Mouse (Mus musculus) spleen, adult 10 weeks (tissue): ENCODE results near the gene Ddx56. TPM values are rescaled to one million over a fixed set of nuclear protein-coding genes. Genes with fewer than 3 reads are reported as not detected.

Experiments used
- polyA plus RNA-seq: library from polyadenylated mRNA; stranded (reverse); fragments of 350-450 nt; fragmentation: Illumina TruSeq; extraction: RNeasy Lipid Tissue Mini Kit (QIAGEN cat#74804); gene quantifications from one replicate; pipeline ENCODE4 v1.2.3, GENCODE M21; 2015; ENCODE audit warnings: low replicate concordance; ENCODE audit not compliant: insufficient read depth

The Ddx56 gene
- polyA plus RNA-seq = 30.7 TPM

GRCm38 (mm10) chr11:6267320-6268254 lies at the start of gene Ddx56:
Ddx56 (minus strand) TSS chr11:6267772.

GRCm38 (mm10) chr11:6291401-6292115 lies 24.0 kb upstream of the Ddx56 start, which contains the start of gene Ogdh:
Ogdh (plus strand) TSS chr11:6291633.

GRCm38 (mm10) chr11:6274387-6275093 lies 7.0 kb upstream of the Ddx56 start, which contains the start of gene Tmed4:
Tmed4 (minus strand) TSS chr11:6274870.

GRCm38 (mm10) chr11:6230012-6230411 lies 37.6 kb downstream of the Ddx56 start, which contains the start of gene Npc1l1:
Npc1l1 (minus strand) TSS chr11:6230143.

Other genes starting within 250 kb of the Ddx56 start
- 2.5 TPM for gene Camk2b, start 201.4 kb downstream of the Ddx56 start, polyA plus RNA-seq
- gene A730071L15Rik, start 67.7 kb downstream of the Ddx56 start, polyA plus RNA-seq = 0.48 TPM
- 53.1 TPM for gene Nudcd3, start 67.4 kb downstream of the Ddx56 start, polyA plus RNA-seq
- gene Npc1l1, start 37.6 kb downstream of the Ddx56 start, polyA plus RNA-seq = 0.08 TPM
- gene Tmed4, start 7.1 kb upstream of the Ddx56 start, polyA plus RNA-seq = 35.0 TPM
- gene Ogdh, start 23.9 kb upstream of the Ddx56 start, polyA plus RNA-seq = 80.6 TPM
- gene Zmiz2, start 121.3 kb upstream of the Ddx56 start, polyA plus RNA-seq = 28.3 TPM
- gene Ppia, start 147.7 kb upstream of the Ddx56 start, polyA plus RNA-seq = 2,887 TPM
- 49.2 TPM for gene H2afv, start 176.7 kb upstream of the Ddx56 start, polyA plus RNA-seq
- 98.1 TPM for gene Purb, start 208.1 kb upstream of the Ddx56 start, polyA plus RNA-seq